Comparison of ENCODE assay signal across 29 mouse cellular contexts in genomic region chr7:67565132-67565531, GRCm38 (mm10).
DNase-seq lines count a peak whose midpoint lies in the region; ATAC-seq and TF ChIP-seq lines count a peak whose summit lies in the region.
"Had no signal": no experiment of that assay in that cellular context is flagged by ENCODE, and none has a peak within 500 bp of the region (broad histone marks: within the 10 kb centered on the region; RNA-seq: fewer than 3 reads in every experiment).

No protein-coding gene starts in this region.

- peaks cover 29% of the 10 kb centered on the region for H3K4me1 ChIP-seq in heart, postnatal 0 days (ENCODE audit: control insufficient read depth, insufficient read depth)
- H3K4me1 ChIP-seq: forebrain, embryonic 12.5 days; hindbrain, embryonic 15.5 days had no signal

- DNase-seq in heart, postnatal 0 days (ENCODE audit: low spot score) = no peak
- DNase-seq in heart, adult 11 months = no peak
- DNase-seq in Muller cell, postnatal 12 days (ENCODE audit: inconsistent ontology term) = peak; percentile 28
- peak; percentile 45 for DNase-seq in adipocyte (ENCODE audit: low spot score)
- DNase-seq in ovary, postnatal 14 days (ENCODE audit: low spot score) = no peak
- DNase-seq: adrenal gland, postnatal 10 days; adrenal gland, postnatal 36 days; B cell, adult 2 months; cerebellum, adult 11 months; cerebellum, adult 2 months; cerebellum, adult 9-11 months; cerebellum, postnatal 25 days; gastrocnemius, postnatal 10 days; heart, adult 18-20 months; heart, postnatal 14 days; heart, postnatal 4 days had no signal

- ATAC-seq in heart, postnatal 0 days (ENCODE audit: insufficient read depth, low read depth) = no peak
- ATAC-seq in monocyte, adult 5-6 weeks (replicated peaks; ENCODE audit: insufficient number of reproducible peaks, low FRiP score, low TSS enrichment, poor library complexity, severe bottlenecking) = no peak
- ATAC-seq: activated CD4-positive, CD25-positive, alpha-beta regulatory T cell, adult 4 months; forebrain, embryonic 15.5 days; intestine, postnatal 0 days had no signal

- H3K4me2 ChIP-seq in heart, postnatal 0 days (ENCODE audit: low read depth, low read length) = no peak overlapping the region
- H3K4me2 ChIP-seq: embryonic facial prominence, embryonic 12.5 days; embryonic facial prominence, embryonic 15.5 days; forebrain, embryonic 12.5 days; forebrain, embryonic 15.5 days; heart, embryonic 12.5 days; heart, embryonic 15.5 days; hindbrain, embryonic 12.5 days; hindbrain, embryonic 15.5 days had no signal

- no peak overlapping the region for H3K4me3 ChIP-seq in heart, postnatal 0 days (ENCODE audit: low read depth, low read length)
- H3K4me3 ChIP-seq: embryonic facial prominence, embryonic 12.5 days; embryonic facial prominence, embryonic 15.5 days; forebrain, embryonic 12.5 days; forebrain, embryonic 15.5 days; heart, embryonic 12.5 days; heart, embryonic 15.5 days; hindbrain, embryonic 12.5 days; hindbrain, embryonic 15.5 days had no signal

- H3K27me3 ChIP-seq in heart, postnatal 0 days (ENCODE audit: control insufficient read depth, insufficient read depth, low read length) = no peaks in the 10 kb centered on the region
- H3K27me3 ChIP-seq: CH12.LX; embryonic facial prominence, embryonic 12.5 days; embryonic facial prominence, embryonic 15.5 days; forebrain, embryonic 12.5 days; forebrain, embryonic 15.5 days; heart, embryonic 12.5 days; heart, embryonic 15.5 days; hindbrain, embryonic 12.5 days; hindbrain, embryonic 15.5 days had no signal

- no peaks in the 10 kb centered on the region for H3K9me3 ChIP-seq in heart, postnatal 0 days (replicated peaks; ENCODE audit: control insufficient read depth, low read length)
- H3K9me3 ChIP-seq: embryonic facial prominence, embryonic 12.5 days; embryonic facial prominence, embryonic 15.5 days; forebrain, embryonic 12.5 days; forebrain, embryonic 15.5 days; G1E; heart, embryonic 12.5 days; heart, embryonic 15.5 days; hindbrain, embryonic 12.5 days; hindbrain, embryonic 15.5 days had no signal

- no peaks in the 10 kb centered on the region for H3K36me3 ChIP-seq in heart, postnatal 0 days (replicated peaks; ENCODE audit: control insufficient read depth, insufficient read depth, low read length)
- H3K36me3 ChIP-seq: embryonic facial prominence, embryonic 12.5 days; embryonic facial prominence, embryonic 15.5 days; forebrain, embryonic 12.5 days; forebrain, embryonic 15.5 days; G1E; heart, embryonic 12.5 days; heart, embryonic 15.5 days; hindbrain, embryonic 12.5 days; hindbrain, embryonic 15.5 days had no signal

- no peak for TF ChIP-seq CTCF in heart, postnatal 0 days (IDR thresholded peaks at IDR 0.05; ENCODE audit: low read depth)

- WGBS in heart, postnatal 0 days = 38% methylated on average over 1 of the region's 1 CpGs

- peak overlapping the region; percentile 22; the same call in 1 of the 2 replicates for H3K27ac ChIP-seq in heart, postnatal 0 days (ENCODE audit: low read depth)
- H3K27ac ChIP-seq: embryonic facial prominence, embryonic 12.5 days; embryonic facial prominence, embryonic 15.5 days; forebrain, embryonic 12.5 days; forebrain, embryonic 15.5 days; heart, embryonic 15.5 days; hindbrain, embryonic 12.5 days; hindbrain, embryonic 15.5 days had no signal

- TF ChIP-seq EP300 in heart, postnatal 0 days (IDR thresholded peaks at IDR 0.05; ENCODE audit: low read depth) = no peak

- H3K9ac ChIP-seq in heart, postnatal 0 days (replicated peaks; ENCODE audit: low read depth, low read length) = no peak overlapping the region
- H3K9ac ChIP-seq: embryonic facial prominence, embryonic 12.5 days; embryonic facial prominence, embryonic 15.5 days; forebrain, embryonic 12.5 days; forebrain, embryonic 15.5 days; heart, embryonic 12.5 days; heart, embryonic 15.5 days; hindbrain, embryonic 12.5 days; hindbrain, embryonic 15.5 days had no signal

Comparison
In these comparisons a context has a peak if more than half of its experiments do, and no peak if none do; other contexts are left out.
1. DNase-seq: peak in Muller cell, postnatal 12 days (single experiment) and adipocyte (single experiment); none in heart, postnatal 0 days (single experiment), heart, adult 11 months (single experiment) and ovary, postnatal 14 days (single experiment).